Mouse (Mus musculus): ENCODE measurements around the gene Usp53.

Usp53 gene

DNA sequence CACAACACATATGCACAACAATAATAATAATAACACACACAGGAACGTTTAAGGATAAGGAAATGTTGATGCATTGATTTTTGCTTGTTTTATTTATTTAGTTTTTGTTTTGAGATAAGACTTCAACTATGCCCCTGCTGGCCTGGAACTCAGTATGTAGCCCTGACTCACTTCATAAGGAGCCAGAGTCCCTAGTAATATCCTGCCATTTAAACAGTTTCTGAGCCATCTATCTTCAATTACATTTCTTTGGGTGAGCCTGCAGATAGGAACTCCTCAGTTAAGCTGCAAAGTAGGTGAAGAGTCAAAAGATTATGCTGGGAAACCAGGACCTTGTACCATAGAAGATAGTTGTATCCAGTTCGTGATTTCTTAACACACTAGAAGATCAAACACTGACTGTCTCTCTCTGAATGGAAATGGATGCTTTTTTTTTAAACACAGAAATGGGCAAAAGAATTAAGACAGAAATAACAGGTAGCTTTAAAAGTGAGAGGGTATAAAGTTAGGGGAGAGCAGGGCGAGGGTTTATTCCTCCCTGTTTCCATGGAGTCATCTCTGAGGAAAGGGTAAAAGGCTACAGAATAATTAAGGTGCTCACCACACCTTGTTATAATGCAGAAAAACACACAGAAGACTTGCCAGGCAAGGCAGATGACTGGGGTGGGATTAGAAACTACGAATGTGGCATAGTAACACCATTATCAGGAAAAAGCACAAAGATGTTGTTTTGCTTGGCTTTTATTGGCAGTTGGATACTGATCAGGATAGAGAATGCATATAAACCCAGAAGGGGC, 96.6 kb downstream of the Usp53 start:
- no peak for DNase-seq (ENCODE audit: low spot score in 2 of 2)

Data from cerebellum, postnatal 4 days (tissue).